Mouse (Mus musculus) hindbrain, postnatal 0 days (tissue): ENCODE results near the gene Amer2. TPM values are rescaled to one million over a fixed set of nuclear protein-coding genes. Genes with fewer than 3 reads are reported as not detected.
"Not testable (repeated sequence)": the region's sequence is repeated elsewhere in the genome, so short reads cannot be mapped to it uniquely, and the experiment has no call there.

ENCODE experiments used
- ATAC-seq: fragments of 200-750 bp; cut with Nextera tagmentation; 2 replicates; pipeline ENCODE4 v1.8.0; 2017; ENCODE audit warnings: mild to moderate bottlenecking, moderate TSS enrichment, moderate library complexity
- DNase-seq: peaks from one replicate; pipeline ENCODE4 v3.0.0-alpha.2; 2015; ENCODE audit warnings: low spot score
- H3K27ac ChIP-seq: fragments of 300-500 bp; sonication (generic); 2 replicates; pipeline ENCODE4 v1.5.1; 2014; ENCODE audit warnings: mild to moderate bottlenecking
- H3K27me3 ChIP-seq: fragments of 300-500 bp; sonication (generic); 2 replicates; pipeline ENCODE4 v1.6.1; 2014; ENCODE audit warnings: low read length, mixed read lengths; ENCODE audit not compliant: insufficient read depth
- H3K36me3 ChIP-seq: fragments of 300-500 bp; sonication (generic); 2 replicates; pipeline ENCODE4 v1.6.1; 2014; ENCODE audit warnings: low read length, mixed read lengths; ENCODE audit not compliant: insufficient read depth
- H3K4me1 ChIP-seq: fragments of 300-500 bp; sonication (generic); 2 replicates; pipeline ENCODE4 v1.6.1; 2014; ENCODE audit warnings: antibody characterized with exemption, low read length, mixed read lengths; ENCODE audit not compliant: insufficient read depth
- H3K4me2 ChIP-seq: fragments of 300-500 bp; sonication (generic); 2 replicates; pipeline ENCODE4 v1.6.1; 2014; ENCODE audit warnings: low read depth, mild to moderate bottlenecking, low read length, moderate library complexity, mixed read lengths
- H3K4me3 ChIP-seq: fragments of 300-500 bp; sonication (generic); 2 replicates; pipeline ENCODE4 v1.5.1; 2014; ENCODE audit warnings: low read length
- H3K9ac ChIP-seq: fragments of 300-500 bp; sonication (generic); replicated peaks from 2 replicates; pipeline ENCODE4 v1.6.1; 2014; ENCODE audit warnings: mild to moderate bottlenecking, low read length, moderate library complexity, mixed read lengths
- H3K9me3 ChIP-seq: fragments of 300-500 bp; sonication (generic); 2 replicates; pipeline ENCODE4 v1.6.1; 2016; ENCODE audit warnings: low read length, mixed read lengths
- CTCF ChIP-seq: IDR thresholded peaks from 2 replicates; pipeline ENCODE4 v1.5.1; 2016; ENCODE audit warnings: antibody characterized with exemption, control low read depth, low read depth
- WGBS: fragments of 180-500 bp; shearing (Covaris S2); extraction: QIAGEN DNeasy Blood & Tissue Kit; methylation state at CpG from one replicate; pipeline ENCODE4 v1.1.7; 2014; 5-methylcytosine and 5-hydroxymethylcytosine counted together
- polyA plus RNA-seq: library from polyadenylated mRNA; unstranded; fragments of >200 nt; fragmentation: Nextera tagmentation; extraction: Ambion mirVana; gene quantifications from 2 replicates; pipeline ENCODE4 v1.2.1, GENCODE M21; 2015
- total RNA-seq: library from RNA; depleted of rRNA; stranded (reverse); fragments of >200 nt; gene quantifications from 2 replicates; pipeline ENCODE4 v1.2.3, GENCODE M21; 2014; rRNA removed

The Amer2 gene
- 27.4 and 27.6 TPM in 2 replicates for total RNA-seq
- polyA plus RNA-seq: 20.5 and 21.6 TPM in 2 replicates

GRCm38 (mm10) chr14:60372821-60373309 is at the start of gene Amer2:
Amer2 (plus strand) TSS chr14:60373259.
- Histone ChIP-seq H3K9ac (no peak within 1 kb of the TSS), H3K4me2 (no peak within 1 kb of the TSS), H3K4me3 (no peak within 1 kb of the TSS), H3K27me3 (no peaks in the 10 kb centered on the region), H3K27ac (no peak within 1 kb of the TSS), H3K9me3 (no peaks in the 10 kb centered on the region), H3K36me3 (no peaks in the 10 kb centered on the region), H3K4me1 (peaks cover 8% of the 10 kb centered on the region)
- DNase-seq (no peak), ATAC-seq (no peak)
- TF ChIP-seq CTCF: no peak
- 38% methylated on average over 1 of the region's 1 CpGs for WGBS

GRCm38 (mm10) chr14:60340001-60340400 is 33.1 kb upstream of the Amer2 start:
- not testable (repeated sequence) for H3K27ac ChIP-seq, H3K9me3 ChIP-seq, H3K36me3 ChIP-seq, H3K4me2 ChIP-seq, H3K4me1 ChIP-seq, H3K27me3 ChIP-seq, ATAC-seq, H3K9ac ChIP-seq, DNase-seq, H3K4me3 ChIP-seq
- WGBS: 69% methylated on average over 5 of the region's 5 CpGs

- no peak for TF ChIP-seq CTCF
- Histone ChIP-seq H3K9me3 (no peaks in the 10 kb centered on the region), H3K9ac (no peak overlapping the region), H3K4me2 (no peak overlapping the region), H3K4me3 (no peak overlapping the region), H3K27ac (no peak overlapping the region), H3K4me1 (no peaks in the 10 kb centered on the region), H3K36me3 (no peaks in the 10 kb centered on the region), H3K27me3 (no peaks in the 10 kb centered on the region)
- ATAC-seq: no peak
- 62% methylated on average over 4 of the region's 4 CpGs for whole genome bisulfite sequencing
- DNase-seq: no peak
These were observed 32.5 kb upstream of the Amer2 start for GRCm38 (mm10) chr14:60340570-60340969.

GRCm38 (mm10) chr14:60345326-60345876 is 27.7 kb upstream of the Amer2 start:
- H3K27ac ChIP-seq: no peak overlapping the region
- H3K9me3 ChIP-seq: no peaks in the 10 kb centered on the region
- no peak overlapping the region for H3K4me2 ChIP-seq
- ATAC-seq (no peak), DNase-seq (no peak)
- H3K4me1 ChIP-seq: no peaks in the 10 kb centered on the region
- no peaks in the 10 kb centered on the region for H3K27me3 ChIP-seq
- WGBS: 87% methylated on average over 6 of the region's 6 CpGs
- H3K4me3 ChIP-seq: no peak overlapping the region
- no peak for TF ChIP-seq CTCF
- no peaks in the 10 kb centered on the region for H3K36me3 ChIP-seq
- no peak overlapping the region for H3K9ac ChIP-seq

- H3K9me3 ChIP-seq: no peaks in the 10 kb centered on the region
- no peak for TF ChIP-seq CTCF
- ATAC-seq: no peak
- no peak overlapping the region for H3K27ac ChIP-seq
- H3K4me2 ChIP-seq: no peak overlapping the region
- 85% methylated on average over 5 of the region's 5 CpGs for WGBS
- H3K27me3 ChIP-seq: no peaks in the 10 kb centered on the region
- no peaks in the 10 kb centered on the region for H3K36me3 ChIP-seq
- H3K9ac ChIP-seq: no peak overlapping the region
- no peak for DNase-seq
- no peak overlapping the region for H3K4me3 ChIP-seq
- 0 out of 2 replicates have a peak, but pooled peaks cover 6% of the 10 kb centered on the region for H3K4me1 ChIP-seq
These were observed 14.7 kb upstream of the Amer2 start for GRCm38 (mm10) chr14:60358347-60358746.

GRCm38 (mm10) chr14:60361380-60362212 is 11.5 kb upstream of the Amer2 start:
- Histone ChIP-seq H3K36me3 (no peaks in the 10 kb centered on the region), H3K27me3 (no peaks in the 10 kb centered on the region), H3K4me2 (no peak overlapping the region), H3K27ac (0 out of 2 replicates have a peak overlapping the region, but pooled peaks have one; percentile 5), H3K4me1 (0 out of 2 replicates have a peak, but pooled peaks cover 6% of the 10 kb centered on the region), H3K9ac (no peak overlapping the region), H3K4me3 (no peak overlapping the region), H3K9me3 (no peaks in the 10 kb centered on the region)
- no peak for TF ChIP-seq CTCF
- 29% methylated on average over 9 of the region's 9 CpGs for WGBS
- DNase-seq (no peak), ATAC-seq (no peak)
